Comparison of ENCODE assay signal across 14 mouse cellular contexts in genomic region chr5:91693277-91693676, GRCm38 (mm10).
DNase-seq lines count a peak whose midpoint lies in the region; ATAC-seq lines count a peak whose summit lies in the region.
"Had no signal": no experiment of that assay in that cellular context is flagged by ENCODE, and none has a peak within 500 bp of the region (broad histone marks: within the 10 kb centered on the region; RNA-seq: fewer than 3 reads in every experiment).

No protein-coding gene starts in this region.

- ATAC-seq in frontal cortex, adult (ENCODE audit: low TSS enrichment): peak; percentile 71
- ATAC-seq: liver, postnatal 0 days had no signal

- DNase-seq in frontal cortex, postnatal 25 days (ENCODE audit: low spot score in 2 of 2): no peak
- DNase-seq in kidney, postnatal 4 days: peak; percentile 4 to 5
- DNase-seq in kidney, adult 8-10 months: no peak
- peak; percentile 58 for DNase-seq in retina, postnatal 1 day
- DNase-seq in retina, embryonic 14.5 days (ENCODE audit: low spot score): no peak
- DNase-seq in ovary, postnatal 14 days (ENCODE audit: low spot score): no peak
- DNase-seq: adrenal gland, postnatal 14 days; heart, adult 11 months; kidney, adult 11 months; liver; liver, postnatal 0 days; lung, postnatal 14 days; right cerebral cortex, postnatal 25 days had no signal

Comparison
In these comparisons a context has a peak if more than half of its experiments do, and no peak if none do; other contexts are left out.
1. DNase-seq: peak in kidney, postnatal 4 days (2 of 2) and retina, postnatal 1 day (single experiment); none in frontal cortex, postnatal 25 days (0 of 2), kidney, adult 8-10 months (0 of 2), retina, embryonic 14.5 days (single experiment) and ovary, postnatal 14 days (single experiment).